Mouse (Mus musculus) naive thymus-derived CD4-positive, alpha-beta T cell, adult 2 months (primary cell): ENCODE measurements around the gene Ubqln3.

Experiments
- DNase-seq: peaks from one replicate; pipeline ENCODE4 v3.0.0-alpha.2; 2011; ENCODE audit warnings: low read depth

Ubqln3 gene

GRCm38 (mm10) chr7:104143179-104143578 is at the start of gene Ubqln3:
Gene Ubqln3 (minus strand): TSS chr7:104143279.
- no peak for DNase-seq

- DNase-seq, result peak; percentile 34
These were observed 48.2 kb upstream of the Ubqln3 start for GRCm38 (mm10) chr7:104191275-104191674.

- DNase-seq, result no peak
These were observed 40.2 kb upstream of the Ubqln3 start, which contains the start of gene Olfr648 for GRCm38 (mm10) chr7:104183292-104183691. Gene Olfr648 (minus strand): TSS chr7:104183392.

- no peak for DNase-seq
These were observed 36.0 kb upstream of the Ubqln3 start for GRCm38 (mm10) chr7:104179074-104179473.

GRCm38 (mm10) chr7:104178422-104179054 is 35.5 kb upstream of the Ubqln3 start:
- DNase-seq, result no peak

GRCm38 (mm10) chr7:104175085-104175484 is 32.0 kb upstream of the Ubqln3 start:
- no peak for DNase-seq

GRCm38 (mm10) chr7:104169634-104170204 is 26.6 kb upstream of the Ubqln3 start:
- DNase-seq, result peak; percentile 68

GRCm38 (mm10) chr7:104167105-104167504 is 24.0 kb upstream of the Ubqln3 start:
- DNase-seq, result peak; percentile 23

- no peak for DNase-seq
These were observed 7.4 kb upstream of the Ubqln3 start, which contains the start of gene Ubqlnl for GRCm38 (mm10) chr7:104150456-104150855. Gene Ubqlnl (minus strand): TSS chr7:104150556.

- DNase-seq, result no peak
These were observed 5.8 kb downstream of the Ubqln3 start, which contains the start of gene Olfr643 for GRCm38 (mm10) chr7:104137305-104137704. Gene Olfr643 (minus strand): TSS chr7:104137405.

GRCm38 (mm10) chr7:104129726-104130125 is 13.4 kb downstream of the Ubqln3 start, which contains the start of gene Ubqln5:
Gene Ubqln5 (minus strand): TSS chr7:104129826.
- no peak for DNase-seq

- DNase-seq, result no peak
These were observed 38.4 kb downstream of the Ubqln3 start, which contains the start of gene Olfr646 for GRCm38 (mm10) chr7:104104757-104104972. Gene Olfr646 (plus strand): TSS chr7:104104873.

- no peak for DNase-seq
These were observed 38.9 kb downstream of the Ubqln3 start for GRCm38 (mm10) chr7:104103913-104104756.
